Mouse (Mus musculus) limb, embryonic 14.5 days (tissue): Measurements from ENCODE around the gene Ctf1. TPM values are rescaled to one million over a fixed set of nuclear protein-coding genes. Genes with fewer than 3 reads are reported as not detected.

Source experiments
- ATAC-seq: fragments of 200-750 bp; cut with Nextera tagmentation; 2 replicates; pipeline ENCODE4 v1.8.0; 2017; ENCODE audit warnings: low read depth, moderate number of reproducible peaks, moderate TSS enrichment; ENCODE audit not compliant: low FRiP score
- DNase-seq: peaks from one replicate; pipeline ENCODE4 v3.0.0-alpha.2; 2015; ENCODE audit warnings: low spot score
- H3K27ac ChIP-seq: fragments of 300-500 bp; sonication (generic); replicated peaks from 2 replicates; pipeline ENCODE4 v1.5.1; 2014; ENCODE audit warnings: low read depth, mild to moderate bottlenecking, low read length, moderate library complexity, mixed read lengths
- H3K27me3 ChIP-seq: fragments of 300-500 bp; sonication (generic); 2 replicates; pipeline ENCODE4 v1.6.1; 2014; ENCODE audit warnings: low read length, mixed read lengths; ENCODE audit not compliant: control insufficient read depth, insufficient read depth
- H3K36me3 ChIP-seq: fragments of 300-500 bp; sonication (generic); 2 replicates; pipeline ENCODE4 v1.6.1; 2014; ENCODE audit warnings: mild to moderate bottlenecking, low read length, moderate library complexity, mixed read lengths; ENCODE audit not compliant: control insufficient read depth, insufficient read depth
- H3K4me1 ChIP-seq: fragments of 300-500 bp; sonication (generic); 2 replicates; pipeline ENCODE4 v1.6.1; 2014; ENCODE audit warnings: antibody characterized with exemption, low read length, mixed read lengths; ENCODE audit not compliant: control insufficient read depth, insufficient read depth
- H3K4me2 ChIP-seq: fragments of 300-500 bp; sonication (generic); replicated peaks from 2 replicates; pipeline ENCODE4 v1.6.1; 2014; ENCODE audit warnings: low read depth, mild to moderate bottlenecking, low read length, moderate library complexity; ENCODE audit not compliant: severe bottlenecking
- H3K4me3 ChIP-seq: fragments of 300-500 bp; sonication (generic); replicated peaks from 2 replicates; pipeline ENCODE4 v1.5.1; 2014; ENCODE audit warnings: low read length
- H3K9ac ChIP-seq: fragments of 300-500 bp; sonication (generic); 2 replicates; pipeline ENCODE4 v1.6.1; 2014; ENCODE audit warnings: mild to moderate bottlenecking, low read depth, low read length, moderate library complexity; ENCODE audit not compliant: severe bottlenecking
- H3K9me3 ChIP-seq: fragments of 300-500 bp; sonication (generic); 2 replicates; pipeline ENCODE4 v1.6.1; 2016; ENCODE audit warnings: low read length; ENCODE audit not compliant: control insufficient read depth
- POLR2A ChIP-seq: fragments of 200-500 bp; IDR thresholded peaks from 2 replicates; pipeline ENCODE4 v1.8.0; 2012; ENCODE audit warnings: inconsistent platforms, mild to moderate bottlenecking, moderate library complexity, borderline replicate concordance; ENCODE audit not compliant: insufficient read depth, insufficient read length; ENCODE audit errors: extremely low read depth
- WGBS: fragments of 180-500 bp; shearing (Covaris S2); extraction: QIAGEN DNeasy Blood & Tissue Kit; methylation state at CpG from one replicate; pipeline ENCODE4 v1.1.7; 2014; 5-methylcytosine and 5-hydroxymethylcytosine counted together
- polyA plus RNA-seq, 2 experiments: library from polyadenylated mRNA; depleted of rRNA in 1 of 2; stranded (reverse) in 1 of 2; unstranded in 1 of 2; fragments of >200 nt; fragmentation: Nextera tagmentation in 1 of 2; extraction: Ambion mirVana in 1 of 2; gene quantifications; 2 replicates each; pipeline versions ENCODE4 v1.2.1 to v1.2.3; 2012 to 2014

Ctf1 gene
- polyA plus RNA-seq, 2 experiments = 34.9 to 53.6 TPM

- no peaks in the 10 kb centered on the region for H3K27me3 ChIP-seq
- ATAC-seq (no peak), DNase-seq (no peak)
- H3K36me3 ChIP-seq = peaks cover 57% of the 10 kb centered on the region
- H3K9me3 ChIP-seq = no peaks in the 10 kb centered on the region
- WGBS = 84% methylated on average over 6 of the region's 6 CpGs
- no peak overlapping the region for H3K27ac ChIP-seq
- H3K4me1 ChIP-seq = no peaks in the 10 kb centered on the region
- H3K4me3 ChIP-seq = no peak overlapping the region
- H3K9ac ChIP-seq = no peak overlapping the region
- H3K4me2 ChIP-seq = no peak overlapping the region
- TF ChIP-seq POLR2A = no peak
These were observed 13.6 kb upstream of the Ctf1 start for GRCm38 (mm10) chr7:127698986-127699385.

GRCm38 (mm10) chr7:127700712-127701331 lies 11.7 kb upstream of the Ctf1 start:
- Histone ChIP-seq H3K36me3 (peaks cover 68% of the 10 kb centered on the region), H3K9me3 (no peaks in the 10 kb centered on the region), H3K27me3 (no peaks in the 10 kb centered on the region), H3K9ac (no peak overlapping the region), H3K4me3 (no peak overlapping the region), H3K27ac (no peak overlapping the region), H3K4me2 (no peak overlapping the region), H3K4me1 (no peaks in the 10 kb centered on the region)
- TF ChIP-seq POLR2A = no peak
- DNase-seq (no peak), ATAC-seq (no peak)
- 86% methylated on average over 3 of the region's 3 CpGs for WGBS

- no peak for TF ChIP-seq POLR2A
- no peak overlapping the region for H3K27ac ChIP-seq
- ATAC-seq (no peak), DNase-seq (no peak)
- 89% methylated on average over 8 of the region's 8 CpGs for WGBS
- no peak overlapping the region for H3K4me2 ChIP-seq
- H3K9me3 ChIP-seq = no peaks in the 10 kb centered on the region
- no peak overlapping the region for H3K9ac ChIP-seq
- H3K4me3 ChIP-seq = no peak overlapping the region
- no peaks in the 10 kb centered on the region for H3K27me3 ChIP-seq
- peaks cover 75% of the 10 kb centered on the region for H3K36me3 ChIP-seq
- peaks cover 11% of the 10 kb centered on the region for H3K4me1 ChIP-seq
These were observed 8.9 kb upstream of the Ctf1 start for GRCm38 (mm10) chr7:127703561-127704178.

- no peak overlapping the region for H3K9ac ChIP-seq
- DNase-seq (no peak), ATAC-seq (no peak)
- no peak overlapping the region for H3K4me3 ChIP-seq
- H3K9me3 ChIP-seq = no peaks in the 10 kb centered on the region
- H3K4me1 ChIP-seq = peaks cover 16% of the 10 kb centered on the region
- H3K27me3 ChIP-seq = no peaks in the 10 kb centered on the region
- peaks cover 67% of the 10 kb centered on the region for H3K36me3 ChIP-seq
- H3K4me2 ChIP-seq = no peak overlapping the region
- whole genome bisulfite sequencing = 89% methylated on average over 6 of the region's 6 CpGs
- no peak overlapping the region for H3K27ac ChIP-seq
- TF ChIP-seq POLR2A = no peak
These were observed 7.9 kb upstream of the Ctf1 start for GRCm38 (mm10) chr7:127704598-127704997.

GRCm38 (mm10) chr7:127705706-127706105 lies 6.8 kb upstream of the Ctf1 start:
- DNase-seq (no peak), ATAC-seq (no peak)
- Histone ChIP-seq H3K27me3 (no peaks in the 10 kb centered on the region), H3K9ac (no peak overlapping the region), H3K4me1 (peaks cover 18% of the 10 kb centered on the region), H3K27ac (no peak overlapping the region), H3K4me3 (no peak overlapping the region), H3K36me3 (peaks cover 56% of the 10 kb centered on the region), H3K4me2 (no peak overlapping the region), H3K9me3 (no peaks in the 10 kb centered on the region)
- 72% methylated on average over 4 of the region's 4 CpGs for WGBS
- no peak for TF ChIP-seq POLR2A
